Mouse (Mus musculus): Measurements from ENCODE around the gene Elmo2. TPM values are rescaled to one million over a fixed set of nuclear protein-coding genes. Genes with fewer than 3 reads are reported as not detected.

Gene Elmo2
- polyA plus RNA-seq, 1 experiment = 20.4 TPM

DNA sequence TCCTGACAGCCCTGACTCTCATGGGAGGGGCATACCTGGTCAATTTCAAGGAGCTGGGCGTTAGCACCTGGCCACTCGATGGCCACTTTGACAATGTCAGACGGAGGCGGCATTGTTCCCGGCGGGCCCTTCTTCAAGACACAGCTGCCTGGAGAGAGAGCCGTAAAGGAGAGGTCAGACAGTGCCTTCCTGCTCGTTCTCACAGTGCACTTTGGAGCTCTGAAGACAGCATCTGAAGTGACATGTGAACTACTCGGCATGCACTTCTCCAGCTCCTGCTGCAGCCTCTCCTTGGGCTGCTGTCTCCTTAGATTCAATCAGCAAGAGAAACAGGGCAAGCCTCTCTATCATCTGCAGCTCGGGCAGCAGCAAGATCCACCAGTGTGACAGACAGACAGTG lies 10.1 kb downstream of the Elmo2 start:
- TF ChIP-seq CEBPB (IDR thresholded peaks at IDR 0.05; ENCODE audit: insufficient read depth, poor library complexity, severe bottlenecking) (no peak), REST (IDR thresholded peaks at IDR 0.05; ENCODE audit: insufficient read depth, insufficient read length) (no peak), SRF (IDR thresholded peaks at IDR 0.05; ENCODE audit: control insufficient read depth, insufficient read length, low read depth) (no peak), POLR2A (IDR thresholded peaks at IDR 0.05; ENCODE audit: insufficient read length, low read depth) (no peak), USF1 (IDR thresholded peaks at IDR 0.05; ENCODE audit: low read depth) (no peak), E2F4 (IDR thresholded peaks at IDR 0.05; ENCODE audit: insufficient read depth) (no peak), TCF3 (IDR thresholded peaks at IDR 0.05; ENCODE audit: insufficient read length, low read depth) (no peak), POLR2AphosphoS2 (IDR thresholded peaks at IDR 0.05; ENCODE audit: insufficient read length, low read depth) (no peak), MYOG (IDR thresholded peaks at IDR 0.05; ENCODE audit: control insufficient read depth in 1 of 3, insufficient read depth in 1 of 3, insufficient read length in 2 of 3, low read depth in 2 of 3) (no peak)
- no peak overlapping the region for H3K4me2 ChIP-seq (ENCODE audit: low read depth)
- no peak overlapping the region for H3ac ChIP-seq (ENCODE audit: control insufficient read depth, insufficient read length)
- peaks cover 17% of the 10 kb centered on the region for H3K79me2 ChIP-seq (ENCODE audit: control insufficient read depth, insufficient read depth)
- peaks cover 4% of the 10 kb centered on the region for H3K36me3 ChIP-seq (ENCODE audit: control insufficient read depth, insufficient read depth)
- no peaks in the 10 kb centered on the region for H3K27me3 ChIP-seq (ENCODE audit: control insufficient read depth, insufficient read depth, insufficient read length)
- H3K4me3 ChIP-seq = no peak overlapping the region

- Histone ChIP-seq H3K4me3 (no peak overlapping the region), H3K27me3 (ENCODE audit: control insufficient read depth, insufficient read depth, insufficient read length) (no peaks in the 10 kb centered on the region), H3K79me2 (ENCODE audit: control insufficient read depth, insufficient read depth) (peaks cover 13% of the 10 kb centered on the region), H3K36me3 (ENCODE audit: control insufficient read depth, insufficient read depth) (peaks cover 4% of the 10 kb centered on the region), H3K4me2 (ENCODE audit: low read depth) (no peak overlapping the region), H3ac (ENCODE audit: control insufficient read depth, insufficient read length) (no peak overlapping the region)
- no peak for TF ChIP-seq MYOG (IDR thresholded peaks at IDR 0.05; ENCODE audit: control insufficient read depth in 1 of 3, insufficient read depth in 1 of 3, insufficient read length in 2 of 3, low read depth in 2 of 3)
- TF ChIP-seq USF1 (IDR thresholded peaks at IDR 0.05; ENCODE audit: low read depth) = no peak
- TF ChIP-seq MAX (IDR thresholded peaks at IDR 0.05; ENCODE audit: low read depth) = no peak
- no peak for TF ChIP-seq SRF (IDR thresholded peaks at IDR 0.05; ENCODE audit: control insufficient read depth, insufficient read length, low read depth)
- TF ChIP-seq TCF12 (IDR thresholded peaks at IDR 0.05; ENCODE audit: insufficient read depth, poor library complexity, severe bottlenecking) = no peak
- TF ChIP-seq REST (IDR thresholded peaks at IDR 0.05; ENCODE audit: insufficient read depth, insufficient read length) = no peak
- TF ChIP-seq MYOD1 (IDR thresholded peaks at IDR 0.05; ENCODE audit: control insufficient read depth in 1 of 3, insufficient read length in 2 of 3, low read depth in 2 of 3) = no peak
- TF ChIP-seq TCF3 (IDR thresholded peaks at IDR 0.05; ENCODE audit: insufficient read length, low read depth) = no peak
- no peak for TF ChIP-seq POLR2AphosphoS2 (IDR thresholded peaks at IDR 0.05; ENCODE audit: insufficient read length, low read depth)
- TF ChIP-seq E2F4 (IDR thresholded peaks at IDR 0.05; ENCODE audit: insufficient read depth) = no peak
- no peak for TF ChIP-seq CEBPB (IDR thresholded peaks at IDR 0.05; ENCODE audit: insufficient read depth, poor library complexity, severe bottlenecking)
- TF ChIP-seq POLR2A (IDR thresholded peaks at IDR 0.05; ENCODE audit: insufficient read length, low read depth) = no peak
Measured at GRCm38 (mm10) chr2:165314197-165314596, 12.1 kb downstream of the Elmo2 start.

GRCm38 (mm10) chr2:165312381-165312780 lies 13.9 kb downstream of the Elmo2 start:
- H3K4me2 ChIP-seq (ENCODE audit: low read depth) = no peak overlapping the region
- no peaks in the 10 kb centered on the region for H3K27me3 ChIP-seq (ENCODE audit: control insufficient read depth, insufficient read depth, insufficient read length)
- no peak overlapping the region for H3ac ChIP-seq (ENCODE audit: control insufficient read depth, insufficient read length)
- TF ChIP-seq POLR2AphosphoS2 (IDR thresholded peaks at IDR 0.05; ENCODE audit: insufficient read length, low read depth) (no peak), REST (IDR thresholded peaks at IDR 0.05; ENCODE audit: insufficient read depth, insufficient read length) (no peak), USF1 (IDR thresholded peaks at IDR 0.05; ENCODE audit: low read depth) (no peak), MYOD1 (IDR thresholded peaks at IDR 0.05; ENCODE audit: control insufficient read depth in 1 of 3, insufficient read length in 2 of 3, low read depth in 2 of 3) (no peak), POLR2A (IDR thresholded peaks at IDR 0.05; ENCODE audit: insufficient read length, low read depth) (no peak), TCF3 (IDR thresholded peaks at IDR 0.05; ENCODE audit: insufficient read length, low read depth) (no peak), TCF12 (IDR thresholded peaks at IDR 0.05; ENCODE audit: insufficient read depth, poor library complexity, severe bottlenecking) (no peak), MAX (IDR thresholded peaks at IDR 0.05; ENCODE audit: low read depth) (no peak), MYOG (IDR thresholded peaks at IDR 0.05; ENCODE audit: control insufficient read depth in 1 of 3, insufficient read depth in 1 of 3, insufficient read length in 2 of 3, low read depth in 2 of 3) (no peak)
- H3K79me2 ChIP-seq (ENCODE audit: control insufficient read depth, insufficient read depth) = peaks cover under 1% of the 10 kb centered on the region
- peaks cover 4% of the 10 kb centered on the region for H3K36me3 ChIP-seq (ENCODE audit: control insufficient read depth, insufficient read depth)
- H3K4me3 ChIP-seq = no peak overlapping the region

DNA sequence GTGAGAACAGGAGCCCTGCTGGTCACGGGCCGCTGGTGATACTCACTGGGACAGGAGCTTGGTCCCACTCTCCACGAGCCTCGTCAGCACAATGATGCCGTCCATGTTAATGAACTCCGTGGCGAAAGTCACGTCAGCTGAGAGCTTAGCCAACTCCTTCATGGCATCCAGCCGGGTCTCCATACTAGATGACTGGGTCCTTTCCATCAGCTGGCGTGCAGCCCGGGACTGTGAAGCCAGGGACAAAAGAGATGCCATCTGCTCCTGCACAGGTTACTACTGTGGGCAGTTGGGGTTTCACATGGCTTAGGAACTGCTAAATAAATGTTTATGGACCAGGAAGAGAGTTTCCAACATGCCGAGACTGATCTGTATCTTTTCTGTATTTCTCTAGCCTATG lies 14.7 kb downstream of the Elmo2 start:
- no peaks in the 10 kb centered on the region for H3K79me2 ChIP-seq (ENCODE audit: control insufficient read depth, insufficient read depth)
- no peak for TF ChIP-seq MYOD1 (IDR thresholded peaks at IDR 0.05; ENCODE audit: control insufficient read depth in 1 of 3, insufficient read length in 2 of 3, low read depth in 2 of 3)
- no peak for TF ChIP-seq CEBPB (IDR thresholded peaks at IDR 0.05; ENCODE audit: insufficient read depth, poor library complexity, severe bottlenecking)
- TF ChIP-seq SRF (IDR thresholded peaks at IDR 0.05; ENCODE audit: control insufficient read depth, insufficient read length, low read depth) = no peak
- no peak for TF ChIP-seq TCF3 (IDR thresholded peaks at IDR 0.05; ENCODE audit: insufficient read length, low read depth)
- no peak for TF ChIP-seq POLR2AphosphoS2 (IDR thresholded peaks at IDR 0.05; ENCODE audit: insufficient read length, low read depth)
- no peak for TF ChIP-seq POLR2A (IDR thresholded peaks at IDR 0.05; ENCODE audit: insufficient read length, low read depth)
- no peak for TF ChIP-seq TCF12 (IDR thresholded peaks at IDR 0.05; ENCODE audit: insufficient read depth, poor library complexity, severe bottlenecking)
- TF ChIP-seq E2F4 (IDR thresholded peaks at IDR 0.05; ENCODE audit: insufficient read depth) = no peak
- no peak for TF ChIP-seq MAX (IDR thresholded peaks at IDR 0.05; ENCODE audit: low read depth)
- TF ChIP-seq USF1 (IDR thresholded peaks at IDR 0.05; ENCODE audit: low read depth) = no peak
- no peak for TF ChIP-seq REST (IDR thresholded peaks at IDR 0.05; ENCODE audit: insufficient read depth, insufficient read length)
- no peak for TF ChIP-seq MYOG (IDR thresholded peaks at IDR 0.05; ENCODE audit: control insufficient read depth in 1 of 3, insufficient read depth in 1 of 3, insufficient read length in 2 of 3, low read depth in 2 of 3)
- no peak overlapping the region for H3K4me3 ChIP-seq
- H3ac ChIP-seq (ENCODE audit: control insufficient read depth, insufficient read length) = no peak overlapping the region
- H3K4me2 ChIP-seq (ENCODE audit: low read depth) = no peak overlapping the region
- no peaks in the 10 kb centered on the region for H3K27me3 ChIP-seq (ENCODE audit: control insufficient read depth, insufficient read depth, insufficient read length)
- H3K36me3 ChIP-seq (ENCODE audit: control insufficient read depth, insufficient read depth) = peaks cover 8% of the 10 kb centered on the region

Data from myocyte (in vitro differentiated cells).